9 mouse cellular contexts compared by ENCODE assay signal in the genomic region with DNA sequence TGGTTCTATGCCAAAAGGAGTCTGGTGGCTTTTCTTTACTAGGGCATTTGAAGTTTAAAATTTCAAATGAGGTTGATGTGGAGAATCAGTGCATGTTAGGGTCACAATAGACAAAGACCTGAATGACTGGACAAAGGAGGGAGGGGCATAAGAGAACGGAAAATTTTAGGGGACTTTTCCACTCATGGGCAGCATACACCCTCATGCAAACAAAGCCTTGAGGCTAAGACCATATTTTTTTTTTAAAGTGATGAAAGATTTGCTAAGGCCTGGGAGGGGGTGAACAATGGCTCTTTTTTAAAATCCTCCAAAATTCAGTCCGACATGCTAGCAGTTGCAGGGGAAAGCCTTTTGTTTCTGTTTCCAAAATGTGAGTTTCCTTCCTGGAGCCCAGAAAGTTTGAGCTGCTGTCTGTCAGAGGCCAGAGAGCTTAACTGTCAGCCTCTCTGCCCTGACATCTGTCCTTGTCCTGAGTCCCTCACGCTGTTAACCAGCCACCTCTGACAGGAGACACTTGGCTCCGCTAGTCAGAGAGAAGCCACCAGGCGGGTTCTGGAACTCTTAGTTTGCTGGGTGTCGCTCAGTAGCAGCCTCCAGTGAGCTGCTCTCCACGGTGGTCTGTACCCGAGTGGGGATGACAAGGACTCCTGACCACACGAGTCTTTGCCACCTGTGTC.
DNase-seq lines count a peak whose midpoint lies in the region; ATAC-seq and TF ChIP-seq lines count a peak whose summit lies in the region.
"Had no signal": no experiment of that assay in that cellular context is flagged by ENCODE, and none has a peak within 500 bp of the region (broad histone marks: within the 10 kb centered on the region; RNA-seq: fewer than 3 reads in every experiment).

No protein-coding gene starts in this region.

- H3K4me1 ChIP-seq in embryonic facial prominence, embryonic 10.5 days, result peaks cover 26% of the 10 kb centered on the region
- no peaks in the 10 kb centered on the region for H3K4me1 ChIP-seq in stomach, postnatal 0 days (replicated peaks; ENCODE audit: control insufficient read depth, insufficient read depth)
- H3K4me1 ChIP-seq: stomach, embryonic 15.5 days had no signal

- H3K27me3 ChIP-seq in embryonic facial prominence, embryonic 10.5 days (replicated peaks; ENCODE audit: low read depth, poor library complexity, severe bottlenecking), result 0 out of 2 replicates have a peak, but pooled peaks cover 7% of the 10 kb centered on the region
- H3K27me3 ChIP-seq in stomach, postnatal 0 days (ENCODE audit: control insufficient read depth, insufficient read depth, low read length), result no peaks in the 10 kb centered on the region
- H3K27me3 ChIP-seq: stomach, embryonic 15.5 days had no signal

- no peaks in the 10 kb centered on the region for H3K36me3 ChIP-seq in embryonic facial prominence, embryonic 10.5 days (replicated peaks)
- H3K36me3 ChIP-seq in stomach, postnatal 0 days (ENCODE audit: control insufficient read depth, insufficient read depth, low read length), result no peaks in the 10 kb centered on the region
- H3K36me3 ChIP-seq: stomach, embryonic 15.5 days had no signal

- H3K9me3 ChIP-seq in embryonic facial prominence, embryonic 10.5 days, result no peaks in the 10 kb centered on the region
- H3K9me3 ChIP-seq in stomach, postnatal 0 days (ENCODE audit: control insufficient read depth, low read length), result no peaks in the 10 kb centered on the region
- H3K9me3 ChIP-seq: stomach, embryonic 15.5 days had no signal

- peak; percentile 45; the same call in 1 of the 2 replicates for TF ChIP-seq CTCF in stomach, postnatal 0 days (IDR thresholded peaks at IDR 0.05; ENCODE audit: low read depth)

- no peak overlapping the region for H3K4me2 ChIP-seq in stomach, postnatal 0 days (replicated peaks; ENCODE audit: low read depth)
- H3K4me2 ChIP-seq: stomach, embryonic 15.5 days had no signal

- H3K27ac ChIP-seq in embryonic facial prominence, embryonic 10.5 days (replicated peaks), result no peak overlapping the region
- H3K27ac ChIP-seq in stomach, postnatal 0 days (replicated peaks), result no peak overlapping the region
- H3K27ac ChIP-seq: stomach, embryonic 15.5 days had no signal

- no peak for TF ChIP-seq EP300 in stomach, postnatal 0 days (optimal IDR thresholded peaks at IDR 0.05)

- peak; percentile 59 for DNase-seq in urinary bladder, postnatal 14 days (ENCODE audit: low spot score)
- DNase-seq in urinary bladder, adult 2 months (ENCODE audit: low spot score), result no peak
- DNase-seq in embryonic facial prominence, embryonic 10.5 days (ENCODE audit: low spot score), result peak; percentile 23
- peak; percentile 67 to 72 for DNase-seq in heart, postnatal 14 days
- peak; percentile 58 to 60 for DNase-seq in layer of hippocampus, postnatal 14 days (ENCODE audit: low spot score in 2 of 2)
- peak; percentile 84 for DNase-seq in lung, postnatal 10 days
- DNase-seq in stomach, postnatal 0 days (ENCODE audit: low spot score), result peak; percentile 38

- H3K4me3 ChIP-seq in embryonic facial prominence, embryonic 10.5 days, result no peak overlapping the region
- no peak overlapping the region for H3K4me3 ChIP-seq in stomach, postnatal 0 days (ENCODE audit: low read depth, low read length)
- H3K4me3 ChIP-seq: stomach, embryonic 15.5 days had no signal

- WGBS in embryonic facial prominence, embryonic 10.5 days, result 32% methylated on average over 9 of the region's 9 CpGs
- 32% methylated on average over 9 of the region's 9 CpGs for WGBS in stomach, postnatal 0 days

- intact Hi-C loops in heart, postnatal 14 days (cut with DNase I), result no loop called here

- ATAC-seq in stomach, postnatal 0 days (ENCODE audit: low FRiP score, low TSS enrichment), result no peak
- ATAC-seq in erythroid progenitor cell, adult 5-6 weeks (replicated peaks; ENCODE audit: low FRiP score, poor library complexity, severe bottlenecking), result no peak

- no peak overlapping the region for H3K9ac ChIP-seq in stomach, postnatal 0 days (ENCODE audit: low read length)
- H3K9ac ChIP-seq: stomach, embryonic 15.5 days had no signal
